Mouse (Mus musculus) heart, adult 11 months (tissue): ENCODE data around the gene Resp18.

Source experiments
- DNase-seq: peaks from one replicate; pipeline ENCODE4 v3.0.0; 2022

Gene Resp18

GRCm38 (mm10) chr1:75278228-75278627 is at the start of gene Resp18:
TSS of gene Resp18 (minus strand) at chr1:75278415.
- DNase-seq, result no peak

- no peak for DNase-seq
Observed at GRCm38 (mm10) chr1:75327461-75327860, 49.2 kb upstream of the Resp18 start.

GRCm38 (mm10) chr1:75319166-75319565 is 41.0 kb upstream of the Resp18 start:
- peak; percentile 83 for DNase-seq

- DNase-seq, result peak; percentile 85
Observed at GRCm38 (mm10) chr1:75318736-75319135, 40.5 kb upstream of the Resp18 start.

GRCm38 (mm10) chr1:75318301-75318700 is 40.1 kb upstream of the Resp18 start:
- DNase-seq, result peak; percentile 90

GRCm38 (mm10) chr1:75317241-75318201 is 39.3 kb upstream of the Resp18 start, which contains the start of gene Dnpep:
TSS of gene Dnpep (minus strand) at chr1:75317990.
- peak; percentile 100 for DNase-seq

GRCm38 (mm10) chr1:75316861-75317240 is 38.6 kb upstream of the Resp18 start:
- peak; percentile 99 for DNase-seq

GRCm38 (mm10) chr1:75315456-75316365 is 37.5 kb upstream of the Resp18 start:
- peak; percentile 95 for DNase-seq

- peak; percentile 95 for DNase-seq
Observed at GRCm38 (mm10) chr1:75315011-75315410, 36.8 kb upstream of the Resp18 start.

- peak; percentile 92 for DNase-seq
Observed at GRCm38 (mm10) chr1:75311694-75312093, 33.5 kb upstream of the Resp18 start.

- DNase-seq, result peak; percentile 72
Observed at GRCm38 (mm10) chr1:75304662-75305061, 26.4 kb upstream of the Resp18 start.

GRCm38 (mm10) chr1:75294294-75294693 is 16.1 kb upstream of the Resp18 start:
- no peak for DNase-seq

- DNase-seq, result peak; percentile 91
Observed at GRCm38 (mm10) chr1:75293331-75293701, 15.1 kb upstream of the Resp18 start.

- peak; percentile 94 for DNase-seq
Observed at GRCm38 (mm10) chr1:75292476-75293330, 14.5 kb upstream of the Resp18 start.

GRCm38 (mm10) chr1:75291321-75291720 is 13.1 kb upstream of the Resp18 start:
- DNase-seq, result no peak

GRCm38 (mm10) chr1:75290582-75290981 is 12.4 kb upstream of the Resp18 start:
- no peak for DNase-seq

- DNase-seq, result no peak
Observed at GRCm38 (mm10) chr1:75289888-75290431, 11.7 kb upstream of the Resp18 start.

- peak; percentile 96 for DNase-seq
Observed at GRCm38 (mm10) chr1:75289376-75289775, 11.2 kb upstream of the Resp18 start.

GRCm38 (mm10) chr1:75284911-75285310 is 6.7 kb upstream of the Resp18 start:
- DNase-seq, result no peak

GRCm38 (mm10) chr1:75283017-75283416 is 4.8 kb upstream of the Resp18 start:
- DNase-seq, result no peak

GRCm38 (mm10) chr1:75277195-75278188 is 723 bp downstream of the Resp18 start:
- no peak for DNase-seq
